Mouse (Mus musculus) spleen, adult 2 months (tissue): ENCODE results near the gene Mcl1. TPM values are rescaled to one million over a fixed set of nuclear protein-coding genes. Genes with fewer than 3 reads are reported as not detected.

Experiments
- DNase-seq, 2 experiments: peaks; one replicate each; pipeline versions ENCODE4 v3.0.0 to v3.0.0-alpha.2; 2012 to 2021; ENCODE audit warnings: low spot score in 2 of 2, low read depth in 1 of 2
- H3K27ac ChIP-seq: fragments of 200-500 bp; 2 replicates; pipeline ENCODE4 v1.5.1; 2012; ENCODE audit warnings: low read length, inconsistent platforms; ENCODE audit not compliant: insufficient read depth
- H3K27me3 ChIP-seq: fragments of 200-500 bp; 2 replicates; pipeline ENCODE4 v1.6.1; 2012; ENCODE audit warnings: mild to moderate bottlenecking, moderate library complexity, low read length, inconsistent platforms; ENCODE audit not compliant: control insufficient read depth, insufficient read depth
- H3K36me3 ChIP-seq: fragments of 200-500 bp; 2 replicates; pipeline ENCODE4 v1.6.1; 2012; ENCODE audit warnings: mild to moderate bottlenecking, low read length, inconsistent platforms; ENCODE audit not compliant: control insufficient read depth, insufficient read depth
- H3K4me1 ChIP-seq: fragments of 200-500 bp; 2 replicates; pipeline ENCODE4 v1.6.1; 2011; ENCODE audit warnings: inconsistent platforms; ENCODE audit not compliant: control insufficient read depth, insufficient read depth, insufficient read length
- H3K4me3 ChIP-seq: fragments of 200-500 bp; 2 replicates; pipeline ENCODE4 v1.5.1; 2011; ENCODE audit warnings: mild to moderate bottlenecking, inconsistent platforms; ENCODE audit not compliant: insufficient read depth, insufficient read length; ENCODE audit errors: extremely low read depth
- CTCF ChIP-seq: fragments of 200-500 bp; IDR thresholded peaks from 2 replicates; pipeline ENCODE4 v1.5.1; 2011; ENCODE audit warnings: mild to moderate bottlenecking, inconsistent platforms; ENCODE audit not compliant: insufficient read depth, insufficient read length, insufficient replicate concordance; ENCODE audit errors: extremely low read depth
- POLR2A ChIP-seq: fragments of 200-500 bp; IDR thresholded peaks from 2 replicates; pipeline ENCODE4 v1.6.1; 2011; ENCODE audit warnings: low read depth, low read length, inconsistent platforms
- WGBS: fragments of 180-500 bp; shearing (Covaris S2); methylation state at CpG from one replicate; pipeline ENCODE4 v1.1.7; 2018; 5-methylcytosine and 5-hydroxymethylcytosine counted together
- polyA plus RNA-seq: library from polyadenylated mRNA; depleted of rRNA; stranded (reverse); fragments of >200 nt; gene quantifications from 2 replicates; pipeline ENCODE4 v1.2.3, GENCODE M21; 2012

Gene Mcl1
- polyA plus RNA-seq, 1 experiment = 169 TPM

DNA sequence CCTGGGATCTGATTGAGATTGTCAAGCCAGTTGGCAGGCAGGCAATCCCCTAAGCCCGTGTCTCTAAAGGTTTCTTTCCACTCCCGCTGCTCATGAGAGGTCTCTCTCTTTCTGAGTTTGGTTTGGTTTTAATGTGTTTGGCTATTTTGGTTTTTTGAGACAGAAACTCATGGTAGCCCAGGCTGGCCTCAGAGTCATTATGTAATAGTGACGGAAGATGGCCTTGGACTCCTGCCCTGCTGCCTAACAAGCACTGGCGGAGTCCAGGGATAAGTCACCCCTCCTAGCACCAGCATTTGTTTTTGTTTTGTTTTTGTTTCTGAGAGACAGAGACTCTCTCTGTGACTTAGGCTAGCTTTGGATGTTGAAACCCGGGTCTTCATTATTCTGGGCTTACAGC, 3.2 kb upstream of the Mcl1 start:
- Histone ChIP-seq H3K27me3 (no peaks in the 10 kb centered on the region), H3K4me1 (peaks cover 26% of the 10 kb centered on the region), H3K27ac (no peak overlapping the region), H3K4me3 (no peak overlapping the region), H3K36me3 (peaks cover 11% of the 10 kb centered on the region)
- no peak for DNase-seq
- TF ChIP-seq POLR2A (no peak), CTCF (no peak)
- 88% methylated on average over 5 of the region's 5 CpGs for WGBS

DNA sequence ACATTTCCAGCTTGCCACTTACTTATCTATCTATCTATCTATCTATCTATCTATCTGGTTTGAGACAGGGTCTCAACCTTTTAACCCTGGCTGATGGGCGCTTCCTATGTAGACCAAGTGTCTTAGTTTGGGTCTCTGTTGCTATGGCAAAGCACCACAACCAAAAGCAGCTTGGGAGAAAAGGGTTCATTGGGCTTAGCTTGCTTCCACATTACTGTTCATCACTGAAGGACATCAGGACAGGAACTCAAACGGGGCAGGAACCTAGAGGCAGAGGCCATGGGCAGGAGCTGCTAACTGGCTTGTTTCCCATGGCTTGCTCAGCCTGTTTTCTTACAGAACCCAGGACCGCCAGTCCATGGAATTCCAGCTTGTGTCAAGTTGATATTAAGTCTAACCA, 1.5 kb upstream of the Mcl1 start:
- no peak for TF ChIP-seq CTCF
- TF ChIP-seq POLR2A = no peak
- H3K27me3 ChIP-seq = no peaks in the 10 kb centered on the region
- no peak for DNase-seq
- H3K36me3 ChIP-seq = peaks cover 22% of the 10 kb centered on the region
- WGBS = 69% methylated on average over 3 of the region's 3 CpGs
- peaks cover 12% of the 10 kb centered on the region for H3K4me1 ChIP-seq
- peak overlapping the region; percentile 99 for H3K27ac ChIP-seq
- H3K4me3 ChIP-seq = no peak overlapping the region

- H3K27me3 ChIP-seq = no peaks in the 10 kb centered on the region
- no peak for DNase-seq
- H3K4me1 ChIP-seq = peaks cover 10% of the 10 kb centered on the region; the same call in 1 of the 2 replicates
- no peak overlapping the region for H3K4me3 ChIP-seq
- WGBS = 81% methylated on average over 3 of the region's 3 CpGs
- peak overlapping the region; percentile 99 for H3K27ac ChIP-seq
- peaks cover 27% of the 10 kb centered on the region for H3K36me3 ChIP-seq
- TF ChIP-seq CTCF (no peak), POLR2A (no peak)
These were observed 877 bp upstream of the Mcl1 start for GRCm38 (mm10) chr3:95657711-95658110.

- under 1% methylated on average over 109 of the region's 113 CpGs for WGBS
- H3K27me3 ChIP-seq = no peaks in the 10 kb centered on the region
- TF ChIP-seq POLR2A (peak; percentile 49), CTCF (no peak)
- peaks cover 32% of the 10 kb centered on the region for H3K36me3 ChIP-seq
- peak overlapping the region; percentile 90 for H3K4me3 ChIP-seq
- peak overlapping the region; percentile 99 for H3K27ac ChIP-seq
- DNase-seq = peak; percentile 57 to 75
- peaks cover 9% of the 10 kb centered on the region for H3K4me1 ChIP-seq
These were observed 502 bp downstream of the Mcl1 start for GRCm38 (mm10) chr3:95658868-95659712.

DNA sequence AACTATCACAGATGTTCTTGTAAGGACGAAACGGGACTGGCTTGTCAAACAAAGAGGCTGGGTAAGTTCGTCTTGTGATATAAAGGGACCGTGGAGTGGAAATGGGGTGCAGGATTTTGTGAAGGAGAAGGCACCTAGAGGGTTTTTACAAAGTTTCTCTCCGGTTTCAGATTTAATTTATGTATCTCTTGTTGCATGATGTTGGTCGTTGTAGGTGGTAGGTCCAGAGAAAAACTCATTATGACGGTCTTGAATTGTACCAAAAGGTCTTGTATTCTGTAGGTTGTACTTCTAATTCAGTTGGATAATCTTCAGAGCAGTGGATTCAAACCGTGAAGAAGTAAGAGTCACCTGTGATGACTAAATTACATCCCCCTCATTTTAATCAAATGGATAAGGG, 1.4 kb downstream of the Mcl1 start:
- Histone ChIP-seq H3K27ac (peak overlapping the region; percentile 99), H3K36me3 (peaks cover 35% of the 10 kb centered on the region), H3K4me3 (peak overlapping the region; percentile 90), H3K27me3 (no peaks in the 10 kb centered on the region), H3K4me1 (peaks cover 15% of the 10 kb centered on the region)
- no peak for DNase-seq
- TF ChIP-seq CTCF (no peak), POLR2A (no peak)
- under 1% methylated on average over 8 of the region's 8 CpGs for WGBS

- Histone ChIP-seq H3K27me3 (no peaks in the 10 kb centered on the region), H3K36me3 (peaks cover 39% of the 10 kb centered on the region), H3K4me3 (peak overlapping the region; percentile 90), H3K27ac (peak overlapping the region; percentile 78), H3K4me1 (peaks cover 21% of the 10 kb centered on the region)
- DNase-seq = no peak
- whole genome bisulfite sequencing = 4% methylated on average over 2 of the region's 2 CpGs
- TF ChIP-seq POLR2A (no peak), CTCF (no peak)
These were observed 2.3 kb downstream of the Mcl1 start for GRCm38 (mm10) chr3:95660788-95661478.
